Mouse (Mus musculus): ENCODE data around the gene Bnipl.

Gene Bnipl

DNA sequence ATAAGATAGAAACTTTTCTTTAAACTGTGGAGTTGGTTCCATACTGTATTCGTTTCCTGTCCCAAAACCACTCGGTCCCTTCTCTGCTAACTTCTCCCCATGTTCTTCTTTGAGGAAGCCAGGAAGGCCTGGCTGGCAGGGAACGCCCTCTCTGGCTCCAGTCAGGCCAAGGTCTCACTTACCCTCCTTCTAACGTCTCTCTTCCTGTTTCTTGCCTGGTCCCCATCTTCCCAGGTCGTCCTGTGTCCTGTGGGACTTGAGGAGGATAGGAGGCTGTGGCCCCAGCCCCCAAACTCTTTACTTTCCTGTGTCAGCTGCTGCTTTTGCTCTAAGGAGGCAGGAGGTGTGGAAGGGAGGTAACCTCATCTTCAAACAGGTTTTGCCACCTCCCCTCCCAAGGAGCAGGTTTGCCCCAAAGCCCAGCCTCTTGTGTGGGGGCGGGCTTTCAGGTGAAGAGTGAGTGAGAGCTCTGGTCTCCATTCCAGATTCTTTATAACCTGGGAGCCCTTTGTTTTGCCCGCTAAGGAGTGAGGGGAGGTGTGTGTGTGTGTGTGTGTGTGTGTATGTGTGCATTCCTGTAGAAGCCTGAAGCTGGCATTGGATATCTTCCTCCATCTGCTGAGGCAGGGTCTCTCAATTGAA, at the start of gene Bnipl:
Gene Bnipl (minus strand): TSS at position 411 of the 642 bp plus-strand sequence.
- DNase-seq: no peak

DNA sequence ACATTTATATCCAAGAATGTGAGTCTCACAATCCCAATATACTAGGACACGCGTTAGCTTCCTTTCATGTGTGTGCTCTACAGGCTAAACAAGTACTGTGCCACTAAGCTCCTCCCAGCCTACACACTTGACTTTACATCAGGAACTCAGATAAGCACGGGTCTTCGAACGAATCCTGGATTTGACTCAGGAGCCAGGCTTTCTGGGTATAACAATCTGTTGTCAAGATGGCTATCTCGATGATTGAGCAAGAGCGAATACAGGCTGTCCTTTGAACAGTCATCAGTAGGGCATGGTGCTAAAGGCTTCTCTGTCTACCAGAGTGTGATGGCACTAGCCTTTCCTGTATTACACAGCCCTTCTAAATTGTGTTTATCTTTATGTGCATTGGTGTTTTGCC, 47.0 kb upstream of the Bnipl start:
- no peak for DNase-seq

DNA sequence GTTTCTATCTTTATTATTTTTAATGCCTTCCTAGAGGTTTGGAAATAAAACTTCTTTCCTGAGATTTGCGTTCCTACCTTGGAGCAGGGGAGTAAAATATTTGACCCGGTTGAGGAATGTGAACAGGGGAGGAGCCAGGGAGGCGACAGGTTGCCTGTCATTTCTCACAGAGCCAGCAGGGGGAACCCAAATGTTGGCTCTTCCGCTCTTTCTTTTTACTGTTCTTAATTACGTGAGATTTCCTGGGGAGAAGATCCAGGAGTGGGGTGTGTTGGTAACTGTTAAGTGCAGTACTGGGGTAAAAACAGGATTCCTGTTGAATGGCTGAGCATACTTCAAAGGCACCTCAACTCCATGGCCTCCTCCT, 45.1 kb upstream of the Bnipl start:
- peak; percentile 73 for DNase-seq

DNA sequence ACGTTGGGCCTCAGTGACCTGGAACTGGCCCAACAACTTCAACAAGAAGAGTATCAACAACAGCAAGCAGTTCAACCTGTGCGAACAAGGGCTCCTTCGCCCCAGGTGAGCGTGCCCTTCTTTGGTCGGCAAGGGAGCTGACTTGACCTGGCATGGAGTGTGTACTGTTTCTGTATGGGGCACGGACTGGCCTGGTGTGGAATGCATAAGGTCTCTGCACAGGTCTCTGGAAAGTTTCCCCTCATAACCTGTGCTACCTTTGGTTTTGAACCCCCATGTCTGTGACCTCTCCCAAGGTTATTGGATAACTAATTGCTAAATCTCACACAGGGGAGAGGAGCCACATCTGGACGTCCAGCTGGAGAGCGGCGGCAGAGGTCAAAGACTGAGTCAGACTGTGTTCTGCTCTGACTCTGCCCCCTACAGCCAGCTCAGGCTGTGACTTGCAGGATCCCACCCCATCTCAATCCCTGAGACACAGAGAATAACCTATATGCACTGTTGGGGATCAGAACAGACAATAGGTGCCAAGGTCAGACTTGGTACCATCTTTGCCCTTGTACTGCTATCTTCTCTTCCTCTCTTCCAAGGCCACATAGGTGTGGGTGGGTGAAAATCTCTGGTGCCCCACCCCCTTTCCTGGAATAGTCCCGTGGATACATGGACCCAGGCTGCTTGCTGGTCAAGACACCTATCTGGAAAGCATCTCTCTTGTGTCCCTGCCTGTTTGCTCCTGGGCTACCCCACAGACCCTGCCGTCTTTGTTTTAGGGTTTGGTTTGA, 44.5 kb upstream of the Bnipl start:
- peak; percentile 73 for DNase-seq

DNA sequence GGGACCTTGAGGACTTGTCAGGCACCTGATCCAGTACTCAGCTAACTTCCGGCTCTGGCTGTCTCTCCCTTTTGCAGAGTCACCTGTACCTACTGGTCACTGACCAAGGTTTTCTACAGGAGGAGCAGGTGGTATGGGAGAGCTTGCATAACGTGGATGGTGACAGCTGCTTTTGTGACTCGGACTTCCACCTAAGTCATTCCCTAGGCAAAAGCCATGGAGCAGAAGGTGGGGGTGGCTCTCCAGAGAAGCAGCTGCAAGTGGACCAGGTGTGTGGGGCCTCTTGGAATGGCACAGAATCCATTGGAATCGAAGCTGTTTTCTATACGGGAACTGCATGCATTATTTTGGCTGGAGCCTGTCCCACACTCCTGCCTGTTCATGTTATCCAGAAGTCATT, 43.7 kb upstream of the Bnipl start:
- no peak for DNase-seq

DNA sequence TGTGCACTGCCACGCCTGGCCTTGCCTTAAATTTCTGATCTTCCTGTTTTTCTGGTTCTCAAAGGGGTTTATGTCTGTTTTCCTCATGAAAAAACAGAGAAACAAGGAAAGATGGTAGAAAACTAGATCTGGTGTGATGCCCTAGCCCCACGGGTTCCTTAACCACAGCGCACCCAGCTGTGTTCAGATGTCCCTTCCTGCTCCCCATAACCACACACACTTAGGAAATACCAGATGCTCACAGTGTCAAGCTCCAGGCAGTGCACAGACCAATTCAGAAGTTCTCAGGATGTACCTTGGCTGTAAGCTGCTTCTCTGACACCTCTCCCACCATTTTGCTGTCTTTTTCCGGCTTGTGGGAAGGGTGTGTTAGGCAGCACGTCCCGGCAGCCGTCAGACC, 43.3 kb upstream of the Bnipl start:
- no peak for DNase-seq

DNA sequence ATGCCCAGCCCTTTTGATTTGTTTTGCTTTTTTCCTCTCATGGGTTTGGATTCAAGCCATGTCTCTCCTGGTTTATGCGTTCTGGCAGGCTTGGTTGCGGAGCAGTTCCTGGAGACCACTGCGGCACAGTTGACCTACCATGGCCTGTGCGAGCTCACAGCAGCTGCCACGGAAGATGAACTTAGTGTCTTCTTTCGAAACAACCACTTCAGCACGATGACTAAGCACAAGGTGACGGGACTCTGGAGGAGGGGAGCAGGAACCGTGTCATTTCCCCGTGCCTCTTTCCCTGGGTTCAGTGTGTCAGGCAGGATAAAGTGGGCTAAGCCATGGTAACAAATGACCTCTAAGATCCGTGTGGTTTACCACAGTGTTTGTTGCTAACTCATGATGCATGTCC, 42.5 kb upstream of the Bnipl start:
- DNase-seq: peak; percentile 62

DNA sequence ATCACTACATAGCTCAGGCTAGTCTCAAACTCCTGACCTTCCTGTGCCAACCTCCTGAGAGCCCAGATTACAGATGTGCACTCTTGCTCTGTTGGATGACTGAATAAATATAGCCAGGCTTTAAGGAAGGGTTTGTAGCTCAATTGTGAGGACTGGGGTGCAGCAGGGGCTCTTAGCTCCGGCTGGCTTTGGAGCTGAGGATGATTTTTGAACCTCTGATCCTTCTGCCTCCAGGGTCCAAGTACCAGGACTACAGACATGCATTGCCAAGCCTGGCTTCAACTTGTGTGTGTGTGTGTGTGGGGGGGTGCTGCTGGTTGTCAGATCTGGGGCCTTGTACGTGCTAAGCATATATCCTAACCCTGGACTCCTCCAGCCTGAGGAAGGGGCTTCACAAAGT, 41.9 kb upstream of the Bnipl start:
- DNase-seq: no peak

DNA sequence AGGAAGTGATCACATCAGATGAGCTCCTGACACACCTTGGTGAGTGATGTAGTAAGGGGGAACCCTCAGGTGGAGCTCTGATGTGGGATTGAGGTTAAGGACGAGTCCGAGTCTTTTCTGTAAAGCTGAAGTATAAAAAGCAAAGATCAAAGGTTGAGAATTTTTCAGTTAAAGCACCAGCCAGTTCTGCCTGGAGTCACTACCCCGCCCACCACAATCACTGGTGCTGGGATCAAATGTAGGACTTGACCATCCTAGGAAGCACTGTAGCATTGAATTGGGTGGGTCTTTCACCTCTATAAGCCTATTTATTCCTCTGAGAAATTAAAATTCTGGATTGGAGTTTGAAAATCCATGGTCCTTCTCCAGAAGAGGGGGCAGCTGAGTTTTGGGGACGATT, 40.0 kb upstream of the Bnipl start:
- DNase-seq: no peak

DNA sequence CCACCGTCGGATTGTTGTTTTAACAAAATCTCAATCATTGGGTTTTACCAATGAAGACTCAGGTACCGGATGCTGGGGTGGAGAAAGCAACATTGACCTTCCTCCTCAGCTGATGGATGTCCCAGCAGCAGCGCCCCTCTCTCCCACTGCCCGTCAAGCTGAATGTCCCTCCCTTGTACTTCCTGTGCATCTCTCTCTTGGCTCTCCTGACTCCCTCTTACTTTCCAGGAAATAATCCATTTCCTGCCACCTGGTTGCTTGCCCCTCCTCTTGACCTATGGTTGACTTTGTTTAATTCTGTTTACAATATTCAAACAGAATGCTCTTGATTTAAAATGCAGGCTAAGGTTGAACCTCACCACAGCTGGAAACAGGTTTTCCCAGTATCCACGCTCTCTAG, 39.2 kb upstream of the Bnipl start:
- no peak for DNase-seq

DNA sequence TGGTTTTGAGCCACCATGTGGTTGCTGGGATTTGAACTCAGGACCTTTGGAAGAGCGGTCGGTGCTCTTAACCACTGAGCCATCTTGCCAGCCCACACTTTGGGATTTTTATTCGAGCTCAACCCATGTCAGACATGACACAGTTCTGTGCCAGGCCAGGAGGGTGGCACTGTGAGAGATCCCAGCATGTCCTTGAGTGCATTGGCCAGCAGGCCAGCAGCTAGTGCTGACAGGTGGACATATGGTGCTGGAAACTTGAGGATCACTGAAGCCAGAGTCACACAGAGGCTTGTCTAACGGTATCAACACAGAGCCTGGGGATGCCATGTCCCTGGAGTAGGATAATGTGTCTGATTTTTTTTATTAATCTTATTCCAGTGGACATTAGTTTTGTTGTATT, 38.4 kb upstream of the Bnipl start:
- DNase-seq: no peak

DNA sequence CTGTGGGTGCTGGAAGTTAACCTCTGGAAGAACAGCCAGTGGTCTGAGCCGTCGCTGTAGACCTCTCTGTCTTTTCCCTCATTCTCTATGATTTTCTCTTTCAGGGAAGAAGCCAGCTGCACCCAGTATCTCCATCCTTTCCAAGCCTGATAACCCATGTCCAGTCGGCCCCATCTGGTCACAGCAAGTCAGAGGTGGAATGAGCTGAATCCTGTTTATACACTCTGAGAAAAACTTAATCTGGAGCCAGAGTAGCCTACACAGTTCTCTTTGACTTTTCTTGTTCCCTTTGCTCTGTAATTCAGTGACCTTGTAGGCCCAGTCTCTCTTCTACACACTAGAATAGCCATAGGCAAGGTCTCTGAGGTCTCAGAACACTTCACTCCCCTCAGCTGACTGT, 36.5 kb upstream of the Bnipl start:
- DNase-seq: peak; percentile 47

DNA sequence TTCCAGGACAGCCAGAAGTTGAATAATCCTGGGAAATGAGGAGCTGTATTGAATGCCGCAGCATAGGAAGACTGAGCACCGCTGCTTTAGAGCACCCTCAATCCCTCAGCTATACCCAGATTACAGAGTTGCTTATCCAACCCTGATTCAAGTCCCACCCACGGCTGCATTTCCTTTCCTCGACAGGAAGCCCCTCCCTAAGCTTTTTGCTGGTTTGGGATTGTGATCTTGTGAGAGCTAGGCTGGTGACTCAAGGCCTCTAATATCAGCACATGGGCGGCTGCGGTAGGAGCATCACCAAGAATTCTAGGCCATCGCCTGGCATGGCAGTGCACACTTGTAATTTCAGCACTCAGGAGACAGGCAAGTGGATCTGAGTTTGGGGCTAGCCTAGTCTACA, 35.5 kb upstream of the Bnipl start:
- DNase-seq: no peak

DNA sequence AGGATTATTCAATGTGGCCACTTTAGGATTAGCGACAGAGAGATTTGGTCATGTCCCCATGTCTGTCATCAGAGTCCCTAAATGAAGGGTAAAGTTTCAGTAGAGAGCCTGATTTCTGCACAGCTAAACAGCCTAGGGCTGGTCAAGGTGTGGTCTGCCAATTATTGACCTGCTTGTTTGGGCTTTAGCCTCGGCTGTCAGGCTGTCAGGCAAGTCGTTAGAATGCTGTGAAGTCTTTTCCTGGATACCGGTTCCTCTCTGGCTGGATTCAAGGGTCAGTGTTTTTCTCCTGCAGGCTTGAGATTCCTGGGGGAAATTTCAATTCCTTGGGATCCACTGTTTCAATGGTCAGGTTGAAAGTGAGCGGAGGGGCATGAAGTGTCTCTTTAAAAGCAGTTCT, 35.0 kb upstream of the Bnipl start:
- peak; percentile 60 for DNase-seq

DNA sequence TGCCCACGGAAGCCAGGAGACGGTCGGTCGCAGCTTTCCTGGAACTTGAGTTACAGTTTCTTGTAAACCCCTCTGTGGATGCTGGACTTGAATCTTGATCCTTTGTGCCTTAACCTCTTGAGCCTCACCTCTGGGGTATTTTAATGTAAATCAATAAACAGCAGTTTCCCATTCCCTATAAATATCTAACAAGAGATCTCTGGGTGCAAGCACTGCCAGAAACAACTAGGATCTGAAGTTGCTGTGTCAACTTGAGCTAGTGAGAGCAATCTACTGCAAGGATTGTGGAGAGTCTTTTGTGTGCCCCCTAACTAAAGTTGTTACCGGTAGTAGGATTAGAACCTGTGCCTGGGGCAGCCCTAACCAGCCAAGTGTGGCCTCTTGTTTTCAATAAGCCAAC, 34.4 kb upstream of the Bnipl start:
- DNase-seq: no peak

DNA sequence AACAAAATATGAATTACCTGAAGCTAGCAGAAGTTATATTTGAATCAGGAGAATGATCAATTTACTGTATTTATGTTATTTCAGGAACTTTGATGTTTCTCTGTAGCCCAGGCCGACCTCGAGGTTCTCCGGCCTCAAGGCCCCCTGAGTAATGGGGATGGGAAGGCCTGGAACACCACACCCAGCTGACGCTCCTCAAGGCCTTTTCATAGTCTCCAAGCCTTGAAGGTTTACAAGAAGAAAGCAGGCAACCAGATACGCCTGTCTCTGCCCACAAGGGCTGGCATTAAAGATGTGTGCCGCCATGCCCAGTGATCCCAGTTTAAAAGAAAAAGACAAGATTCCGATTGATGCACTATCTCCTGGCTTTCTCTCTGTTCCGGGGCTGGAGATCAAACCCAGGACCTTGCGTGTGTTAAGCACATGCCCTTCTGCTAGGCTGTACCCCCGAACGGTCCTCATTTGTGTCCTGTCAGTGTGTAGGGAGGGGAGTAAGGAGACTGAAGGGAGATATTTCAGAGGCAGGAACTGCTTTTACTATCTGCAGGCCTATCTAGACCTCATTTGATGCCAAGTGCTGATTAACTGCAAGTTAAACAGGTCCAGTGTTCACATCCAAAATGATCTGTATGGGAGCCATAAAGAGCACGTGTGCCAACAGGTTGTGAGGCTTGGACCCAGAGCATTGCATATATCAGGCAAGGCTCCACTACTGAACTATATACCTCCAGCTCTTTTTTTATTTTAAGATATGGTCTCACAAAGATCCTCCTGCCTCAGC, 33.7 kb upstream of the Bnipl start:
- DNase-seq: no peak

DNA sequence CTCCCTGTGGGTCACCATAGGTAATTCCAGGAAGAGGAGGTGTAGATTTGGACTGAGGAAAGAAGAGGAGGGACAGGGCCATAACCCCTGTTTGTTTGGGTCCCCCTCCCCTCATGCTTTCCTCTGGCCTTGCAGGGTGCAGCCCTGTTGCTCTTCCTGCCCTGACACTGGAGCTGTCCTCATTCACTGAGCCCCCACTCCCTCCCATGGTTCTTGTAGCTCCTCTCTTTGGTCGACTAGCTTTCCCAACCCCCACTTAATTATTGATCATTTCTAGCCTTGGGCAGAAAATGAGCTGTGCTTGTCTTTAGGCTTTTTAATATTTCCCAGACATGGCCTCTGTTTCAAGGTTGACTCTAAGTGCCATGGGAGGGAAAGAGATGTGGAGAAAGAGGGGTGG, 33.1 kb upstream of the Bnipl start:
- DNase-seq: no peak

DNA sequence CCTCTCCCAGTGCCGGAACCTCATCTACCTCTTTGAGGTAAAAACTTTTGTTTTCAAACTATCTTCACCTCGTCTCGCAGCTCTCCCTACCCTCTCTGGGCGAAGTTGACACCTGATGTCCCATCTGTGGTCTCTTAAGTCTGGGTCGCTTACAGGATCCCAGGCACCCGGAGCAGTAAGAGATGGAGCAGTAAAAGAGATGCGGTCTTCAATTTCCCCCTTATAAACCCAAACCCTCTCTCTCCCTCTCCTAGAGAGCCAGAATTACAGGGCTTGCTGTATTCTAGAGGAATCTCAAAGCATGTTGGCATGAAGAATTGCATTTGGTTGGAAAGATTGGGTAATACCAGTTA, 32.6 kb upstream of the Bnipl start:
- no peak for DNase-seq

DNA sequence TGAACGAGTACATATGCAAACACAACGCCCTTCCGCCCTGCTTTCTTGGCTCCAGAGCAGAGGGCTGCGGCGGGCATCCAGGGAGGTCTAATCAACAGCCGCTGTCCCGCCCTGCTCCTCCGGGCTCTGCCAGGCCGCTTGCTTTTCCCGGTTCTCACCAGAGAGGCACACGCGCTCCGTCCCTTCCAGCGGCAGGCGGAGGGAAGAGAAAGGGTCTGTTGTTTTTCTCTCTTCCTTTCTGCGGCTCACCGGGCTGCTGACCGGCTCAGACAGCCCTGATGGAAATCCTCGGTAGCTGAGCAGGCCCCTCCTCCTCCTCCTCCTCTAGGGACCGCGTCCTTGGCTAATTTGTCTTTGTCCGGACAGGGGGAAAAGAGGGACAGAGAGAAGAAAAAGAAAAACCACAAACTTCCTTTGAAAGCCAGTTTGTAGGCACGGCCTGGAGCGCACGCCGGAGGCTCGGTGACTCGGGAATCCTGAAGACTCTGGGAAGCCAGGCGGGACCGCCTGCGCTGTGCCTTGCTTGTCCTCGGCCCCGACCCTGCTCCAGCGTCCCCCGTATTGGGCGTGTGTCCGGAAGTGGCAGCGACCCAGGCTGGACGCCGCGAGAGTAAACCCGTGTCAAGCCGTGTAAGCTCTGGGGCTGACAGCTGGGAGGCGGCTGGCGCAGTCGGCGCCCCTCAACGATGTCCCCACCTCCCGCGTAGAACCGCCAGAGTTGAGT, 32.0 kb upstream of the Bnipl start:
- peak; percentile 88 for DNase-seq

DNA sequence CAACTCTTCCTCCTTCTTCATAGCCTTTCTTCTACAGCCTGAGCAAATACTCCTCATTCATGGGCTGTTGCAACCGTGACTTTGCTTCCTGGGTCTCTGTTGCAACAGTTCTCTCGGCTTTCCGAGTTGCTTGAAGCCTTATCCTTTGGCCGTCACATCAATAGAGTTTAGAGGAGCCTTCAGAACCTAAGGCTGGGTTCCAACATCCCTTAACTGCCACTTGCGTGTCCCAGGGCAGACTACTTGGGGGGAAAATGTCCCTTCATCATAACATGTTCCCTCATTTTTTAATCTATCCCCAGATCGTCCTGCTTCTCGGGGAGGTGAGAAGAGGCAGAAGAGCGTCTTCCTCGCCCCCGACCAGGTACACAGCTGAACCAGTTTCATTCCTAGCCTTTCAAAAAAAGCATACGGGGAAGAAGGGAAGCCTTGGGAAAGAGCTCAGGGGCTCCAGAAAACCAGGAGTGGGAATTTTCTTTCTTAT, 31.4 kb upstream of the Bnipl start:
- DNase-seq: peak; percentile 44

DNA sequence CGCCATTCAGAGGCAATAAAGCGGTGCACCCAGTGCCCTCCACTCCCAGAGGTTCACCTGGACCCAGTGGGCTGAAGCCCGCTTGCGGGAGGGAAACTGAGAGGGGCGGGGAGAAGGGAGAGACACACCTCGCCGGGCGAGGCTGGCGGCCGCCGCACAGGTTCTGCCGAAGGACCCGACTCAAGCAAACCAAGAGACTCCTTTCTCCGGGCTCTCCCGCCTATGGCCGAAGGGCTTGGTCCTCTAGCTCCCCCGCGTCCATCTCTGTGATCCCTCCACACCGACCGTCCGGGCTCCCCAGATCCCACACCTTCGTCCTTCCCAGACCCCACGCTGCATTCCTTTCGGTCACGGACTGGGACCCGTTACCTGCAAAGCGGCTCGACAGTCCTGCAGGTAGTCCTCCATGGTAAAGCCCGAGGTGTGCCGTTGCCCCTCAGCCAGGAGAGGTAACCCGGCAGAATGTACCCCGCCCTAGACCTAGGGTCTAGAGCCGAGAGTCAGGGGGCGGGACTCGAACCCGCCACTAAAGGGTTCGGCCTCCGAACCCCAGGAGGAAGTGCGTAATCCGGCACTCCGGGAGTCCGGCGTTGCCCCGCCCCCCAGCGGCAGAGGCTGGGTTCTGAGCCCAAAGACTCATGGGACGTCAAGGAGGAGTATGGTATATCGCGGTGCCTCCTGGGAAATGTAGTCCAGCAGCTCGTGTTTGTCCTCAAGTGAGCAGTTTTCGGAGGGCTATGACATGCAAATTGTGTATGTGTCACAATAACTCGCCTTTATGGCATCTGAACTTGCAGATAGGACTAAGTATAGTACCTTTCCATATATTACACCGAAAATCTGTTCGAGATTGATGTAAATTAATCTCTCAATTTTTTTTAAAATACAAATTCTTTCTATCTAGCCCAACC, 30.5 kb upstream of the Bnipl start, which contains the start of the genes Mindy1 and Prune1:
Gene Mindy1 (plus strand): TSS at position 130 of the 911 bp plus-strand sequence.
Gene Prune1 (minus strand): TSS at position 861 of the 911 bp plus-strand sequence.
- peak; percentile 99 for DNase-seq

DNA sequence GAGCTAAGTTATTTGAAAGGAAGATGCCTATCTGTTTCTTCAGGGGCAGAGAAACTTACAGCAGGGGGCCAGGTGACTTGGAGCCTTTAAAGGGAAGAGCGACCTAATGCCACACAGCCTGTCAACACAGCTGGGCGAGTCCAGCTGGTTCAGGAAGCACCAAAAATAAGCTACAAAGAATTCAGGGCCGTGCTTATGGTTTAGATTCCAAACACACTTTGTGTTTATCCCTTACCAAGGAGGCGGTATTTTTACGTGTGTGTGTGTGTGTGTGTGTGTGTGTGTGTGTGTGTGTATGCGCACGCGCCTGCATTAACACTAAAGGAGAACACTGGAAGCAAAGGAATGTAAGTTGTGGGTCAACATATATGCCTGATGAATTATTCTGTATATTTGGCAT, 29.8 kb upstream of the Bnipl start:
- DNase-seq: peak; percentile 56

Data from kidney, postnatal 14 days (tissue).